Mouse (Mus musculus) ES-E14 (cell line): ENCODE results near the gene Pde6d. TPM values are rescaled to one million over a fixed set of nuclear protein-coding genes. Genes with fewer than 3 reads are reported as not detected.

Experiments
- DNase-seq: peaks from one replicate; pipeline ENCODE4 v3.0.0-alpha.2; 2013; ENCODE audit warnings: low read depth, low spot score
- H3K27ac ChIP-seq: 2 replicates; pipeline ENCODE4 v1.5.1; 2012; ENCODE audit warnings: low read depth, mild to moderate bottlenecking, low read length, moderate library complexity, mixed read lengths; ENCODE audit not compliant: poor library complexity, insufficient read depth, severe bottlenecking
- H3K36me3 ChIP-seq: 2 replicates; pipeline ENCODE4 v1.6.1; 2012; ENCODE audit warnings: mild to moderate bottlenecking, low read length, moderate library complexity, mixed read lengths; ENCODE audit not compliant: control insufficient read depth, poor library complexity, insufficient read depth, severe bottlenecking
- H3K4me1 ChIP-seq, 2 experiments: fragments of 150-350 bp in 1 of 2; sonication (generic) in 1 of 2; 2 replicates each; pipeline ENCODE4 v1.6.1; 2012; ENCODE audit warnings: low read length in 2 of 2, mild to moderate bottlenecking in 1 of 2, mixed read lengths in 1 of 2; ENCODE audit not compliant: control insufficient read depth in 2 of 2, insufficient read depth in 2 of 2, poor library complexity in 1 of 2
- H3K4me3 ChIP-seq, 2 experiments: fragments of 150-350 bp in 1 of 2; sonication (generic) in 1 of 2; 2 replicates each; pipeline ENCODE4 v1.5.1; 2012; ENCODE audit warnings: low read length in 2 of 2, low read depth in 1 of 2, mild to moderate bottlenecking in 1 of 2, mixed read lengths in 1 of 2; ENCODE audit not compliant: insufficient read depth in 1 of 2, poor library complexity in 1 of 2, severe bottlenecking in 1 of 2
- H3K9ac ChIP-seq: 2 replicates; pipeline ENCODE4 v1.6.1; 2012; ENCODE audit warnings: low read depth, mild to moderate bottlenecking, low read length, mixed read lengths; ENCODE audit not compliant: poor library complexity, insufficient read depth, severe bottlenecking
- H3K9me3 ChIP-seq: fragments of 150-350 bp; sonication (generic); 2 replicates; pipeline ENCODE4 v1.6.1; 2012; ENCODE audit warnings: low read depth, mild to moderate bottlenecking, low read length; ENCODE audit not compliant: control insufficient read depth, insufficient read depth
- CHD2 ChIP-seq: IDR thresholded peaks from 2 replicates; pipeline ENCODE4 v1.6.1; 2014; ENCODE audit warnings: mild to moderate bottlenecking, low read depth, low read length, inconsistent platforms
- HCFC1 ChIP-seq: IDR thresholded peaks from 2 replicates; pipeline ENCODE4 v1.6.1; 2012; ENCODE audit warnings: low read length, inconsistent platforms, borderline replicate concordance; ENCODE audit not compliant: insufficient read depth
- MAFK ChIP-seq: IDR thresholded peaks from 2 replicates; pipeline ENCODE4 v1.6.1; 2014; ENCODE audit warnings: mild to moderate bottlenecking, low read depth, low read length, inconsistent platforms; ENCODE audit not compliant: insufficient read depth
- ZC3H11A ChIP-seq: IDR thresholded peaks from 2 replicates; pipeline ENCODE4 v1.6.1; 2012; ENCODE audit warnings: low read depth, mild to moderate bottlenecking, inconsistent platforms, low read length, borderline replicate concordance
- ZNF384 ChIP-seq: IDR thresholded peaks from 2 replicates; pipeline ENCODE4 v1.6.1; 2012; ENCODE audit warnings: low read depth, low read length, inconsistent platforms
- in situ Hi-C, 2 experiments: fragments of 600-800 bp; cut with MboI; formaldehyde crosslinking; loops; one replicate each; pipeline ENCODE4 v1.15.1; 2025; ENCODE audit warnings: low sequenced_read_pairs in 2 of 2, inconsistent platforms in 1 of 2; ENCODE audit not compliant: unreplicated experiment in 2 of 2
- total RNA-seq: library from RNA; depleted of rRNA; stranded (reverse); fragments of 300-350 nt; gene quantifications from 2 replicates; pipeline ENCODE4 v1.2.3, GENCODE M21; 2012; rRNA removed

Gene Pde6d
- total RNA-seq, 1 experiment: 9.2 TPM

- no peak overlapping the region for H3K4me3 ChIP-seq
- H3K4me1 ChIP-seq: peaks cover 26 to 45% of the 10 kb centered on the region in 2 experiments
- H3K27ac ChIP-seq: no peak overlapping the region
- in situ Hi-C loops: no loop called here
- no peak for TF ChIP-seq HCFC1
- TF ChIP-seq ZNF384: no peak
- no peak for TF ChIP-seq CHD2
- TF ChIP-seq MAFK: no peak
- TF ChIP-seq ZC3H11A: no peak
- no peaks in the 10 kb centered on the region for H3K36me3 ChIP-seq
- no peak overlapping the region; the same call in 1 of the 2 replicates for H3K9ac ChIP-seq
- DNase-seq: no peak
- no peaks in the 10 kb centered on the region for H3K9me3 ChIP-seq
Observed at GRCm38 (mm10) chr1:86493783-86494182, 88.6 kb downstream of the Pde6d start.

Other genes starting within 250 kb of the Pde6d start
- gene Ncl, start 223.2 kb downstream of the Pde6d start, total RNA-seq: 496 and 529 TPM in 2 replicates
- gene Nmur1, start 156.4 kb downstream of the Pde6d start, total RNA-seq: 0.18 TPM in 1 of 2 replicates, not detected in the other
- gene Tex44, start 156.3 kb downstream of the Pde6d start, total RNA-seq: 0.11 TPM in 1 of 2 replicates, not detected in the other
- gene Ptma, start 55.9 kb downstream of the Pde6d start, total RNA-seq: 2,106 and 2,587 TPM in 2 replicates
- gene Cops7b, start 275 bp upstream of the Pde6d start, total RNA-seq: 23.6 and 27.4 TPM in 2 replicates
- 0.45 and 1.5 TPM in 2 replicates for gene Nppc, start 87.9 kb upstream of the Pde6d start, total RNA-seq
- gene Dis3l2, start 121.2 kb upstream of the Pde6d start, total RNA-seq: 9.6 and 13.4 TPM in 2 replicates